Mouse (Mus musculus): Measurements from ENCODE around the gene Minos1. TPM values are rescaled to one million over a fixed set of nuclear protein-coding genes. Genes with fewer than 3 reads are reported as not detected.

Minos1 gene
- polyA plus RNA-seq, 1 experiment from 2014 or later, result 555 TPM

GRCm38 (mm10) chr4:139088982-139089671, 41.8 kb downstream of the Minos1 start:
- Histone ChIP-seq H3K9ac (ENCODE audit: low read depth, low read length) (peak overlapping the region; percentile 19; the same call in 1 of the 2 replicates), H3K36me3 (ENCODE audit: control insufficient read depth, insufficient read depth, low read length) (peaks cover 13% of the 10 kb centered on the region; the same call in 1 of the 2 replicates), H3K27ac (replicated peaks; ENCODE audit: low read depth, low read length) (no peak overlapping the region), H3K27me3 (replicated peaks; ENCODE audit: control insufficient read depth, insufficient read depth, low read length) (0 out of 2 replicates have a peak, but pooled peaks cover 4% of the 10 kb centered on the region), H3K9me3 (ENCODE audit: control insufficient read depth, low read length) (no peaks in the 10 kb centered on the region), H3K4me3 (ENCODE audit: low read depth, low read length) (no peak overlapping the region), H3K4me1 (ENCODE audit: control insufficient read depth, insufficient read depth, low read length) (peaks cover 17% of the 10 kb centered on the region; the same call in 1 of the 2 replicates), H3K4me2 (ENCODE audit: low read depth, low read length) (no peak overlapping the region)
- 54% methylated on average over 9 of the region's 9 CpGs for WGBS
- no peak for ATAC-seq (ENCODE audit: low read depth)
- peak; percentile 63 for DNase-seq (ENCODE audit: low spot score)

GRCm38 (mm10) chr4:139086984-139087383, 43.9 kb downstream of the Minos1 start:
- Histone ChIP-seq H3K27me3 (replicated peaks; ENCODE audit: control insufficient read depth, insufficient read depth, low read length) (no peaks in the 10 kb centered on the region), H3K4me2 (ENCODE audit: low read depth, low read length) (no peak overlapping the region), H3K4me3 (ENCODE audit: low read depth, low read length) (no peak overlapping the region), H3K9ac (ENCODE audit: low read depth, low read length) (no peak overlapping the region), H3K36me3 (ENCODE audit: control insufficient read depth, insufficient read depth, low read length) (peaks cover 21% of the 10 kb centered on the region; the same call in 1 of the 2 replicates), H3K9me3 (ENCODE audit: control insufficient read depth, low read length) (no peaks in the 10 kb centered on the region), H3K27ac (replicated peaks; ENCODE audit: low read depth, low read length) (no peak overlapping the region), H3K4me1 (ENCODE audit: control insufficient read depth, insufficient read depth, low read length) (peaks cover 25% of the 10 kb centered on the region)
- DNase-seq (ENCODE audit: low spot score), result no peak
- 62% methylated on average over 4 of the region's 4 CpGs for WGBS
- no peak for ATAC-seq (ENCODE audit: low read depth)

GRCm38 (mm10) chr4:139086037-139086436, 44.9 kb downstream of the Minos1 start:
- Histone ChIP-seq H3K27me3 (replicated peaks; ENCODE audit: control insufficient read depth, insufficient read depth, low read length) (no peaks in the 10 kb centered on the region), H3K4me3 (ENCODE audit: low read depth, low read length) (no peak overlapping the region), H3K4me2 (ENCODE audit: low read depth, low read length) (no peak overlapping the region), H3K4me1 (ENCODE audit: control insufficient read depth, insufficient read depth, low read length) (peaks cover 19% of the 10 kb centered on the region), H3K27ac (replicated peaks; ENCODE audit: low read depth, low read length) (no peak overlapping the region), H3K9ac (ENCODE audit: low read depth, low read length) (no peak overlapping the region), H3K36me3 (ENCODE audit: control insufficient read depth, insufficient read depth, low read length) (peaks cover 28% of the 10 kb centered on the region; the same call in 1 of the 2 replicates), H3K9me3 (ENCODE audit: control insufficient read depth, low read length) (no peaks in the 10 kb centered on the region)
- 15% methylated on average over 5 of the region's 5 CpGs for WGBS
- peak; percentile 37 for ATAC-seq (ENCODE audit: low read depth)
- peak; percentile 91 for DNase-seq (ENCODE audit: low spot score)

GRCm38 (mm10) chr4:139085337-139085736, 45.6 kb downstream of the Minos1 start:
- H3K27ac ChIP-seq (replicated peaks; ENCODE audit: low read depth, low read length), result no peak overlapping the region
- H3K36me3 ChIP-seq (ENCODE audit: control insufficient read depth, insufficient read depth, low read length), result peaks cover 28% of the 10 kb centered on the region; the same call in 1 of the 2 replicates
- no peak for DNase-seq (ENCODE audit: low spot score)
- H3K9me3 ChIP-seq (ENCODE audit: control insufficient read depth, low read length), result no peaks in the 10 kb centered on the region
- ATAC-seq (ENCODE audit: low read depth), result no peak
- H3K4me1 ChIP-seq (ENCODE audit: control insufficient read depth, insufficient read depth, low read length), result peaks cover 12% of the 10 kb centered on the region
- H3K27me3 ChIP-seq (replicated peaks; ENCODE audit: control insufficient read depth, insufficient read depth, low read length), result no peaks in the 10 kb centered on the region
- H3K4me3 ChIP-seq (ENCODE audit: low read depth, low read length), result no peak overlapping the region
- 75% methylated on average over 11 of the region's 11 CpGs for WGBS
- H3K9ac ChIP-seq (ENCODE audit: low read depth, low read length), result no peak overlapping the region
- H3K4me2 ChIP-seq (ENCODE audit: low read depth, low read length), result no peak overlapping the region

GRCm38 (mm10) chr4:139082790-139083564, 47.9 kb downstream of the Minos1 start:
- peaks cover 12% of the 10 kb centered on the region for H3K4me1 ChIP-seq (ENCODE audit: control insufficient read depth, insufficient read depth, low read length)
- H3K9me3 ChIP-seq (ENCODE audit: control insufficient read depth, low read length), result no peaks in the 10 kb centered on the region
- peak overlapping the region; percentile 35 for H3K4me2 ChIP-seq (ENCODE audit: low read depth, low read length)
- H3K27me3 ChIP-seq (replicated peaks; ENCODE audit: control insufficient read depth, insufficient read depth, low read length), result no peaks in the 10 kb centered on the region
- DNase-seq (ENCODE audit: low spot score) (peak; percentile 77), ATAC-seq (ENCODE audit: low read depth) (no peak)
- H3K27ac ChIP-seq (replicated peaks; ENCODE audit: low read depth, low read length), result peak overlapping the region; percentile 68
- H3K36me3 ChIP-seq (ENCODE audit: control insufficient read depth, insufficient read depth, low read length), result peaks cover 25% of the 10 kb centered on the region; the same call in 1 of the 2 replicates
- H3K9ac ChIP-seq (ENCODE audit: low read depth, low read length), result 0 out of 2 replicates have a peak overlapping the region, but pooled peaks have one; percentile 19
- no peak overlapping the region for H3K4me3 ChIP-seq (ENCODE audit: low read depth, low read length)
- WGBS, result 33% methylated on average over 11 of the region's 12 CpGs

GRCm38 (mm10) chr4:139081270-139081931, 49.5 kb downstream of the Minos1 start:
- ATAC-seq (ENCODE audit: low read depth), result no peak
- no peak overlapping the region for H3K27ac ChIP-seq (replicated peaks; ENCODE audit: low read depth, low read length)
- H3K4me3 ChIP-seq (ENCODE audit: low read depth, low read length), result no peak overlapping the region
- H3K9me3 ChIP-seq (ENCODE audit: control insufficient read depth, low read length), result no peaks in the 10 kb centered on the region
- no peak overlapping the region for H3K9ac ChIP-seq (ENCODE audit: low read depth, low read length)
- peaks cover 8% of the 10 kb centered on the region for H3K27me3 ChIP-seq (replicated peaks; ENCODE audit: control insufficient read depth, insufficient read depth, low read length)
- peaks cover 12% of the 10 kb centered on the region for H3K4me1 ChIP-seq (ENCODE audit: control insufficient read depth, insufficient read depth, low read length)
- H3K36me3 ChIP-seq (ENCODE audit: control insufficient read depth, insufficient read depth, low read length), result peaks cover 25% of the 10 kb centered on the region; the same call in 1 of the 2 replicates
- no peak overlapping the region for H3K4me2 ChIP-seq (ENCODE audit: low read depth, low read length)
- no peak for DNase-seq (ENCODE audit: low spot score)
- WGBS, result 70% methylated on average over 18 of the region's 18 CpGs

GRCm38 (mm10) chr4:139080259-139080658, 50.7 kb downstream of the Minos1 start:
- Histone ChIP-seq H3K4me3 (ENCODE audit: low read depth, low read length) (no peak overlapping the region), H3K9me3 (ENCODE audit: control insufficient read depth, low read length) (no peaks in the 10 kb centered on the region), H3K27me3 (replicated peaks; ENCODE audit: control insufficient read depth, insufficient read depth, low read length) (peaks cover 20% of the 10 kb centered on the region), H3K36me3 (ENCODE audit: control insufficient read depth, insufficient read depth, low read length) (peaks cover 25% of the 10 kb centered on the region; the same call in 1 of the 2 replicates), H3K27ac (replicated peaks; ENCODE audit: low read depth, low read length) (no peak overlapping the region), H3K4me1 (ENCODE audit: control insufficient read depth, insufficient read depth, low read length) (peaks cover 12% of the 10 kb centered on the region), H3K9ac (ENCODE audit: low read depth, low read length) (no peak overlapping the region), H3K4me2 (ENCODE audit: low read depth, low read length) (no peak overlapping the region)
- WGBS, result 91% methylated on average over 7 of the region's 7 CpGs
- ATAC-seq (ENCODE audit: low read depth) (no peak), DNase-seq (ENCODE audit: low spot score) (no peak)

GRCm38 (mm10) chr4:139079439-139079838, 51.5 kb downstream of the Minos1 start:
- no peak overlapping the region for H3K27ac ChIP-seq (replicated peaks; ENCODE audit: low read depth, low read length)
- DNase-seq (ENCODE audit: low spot score), result peak; percentile 71
- H3K4me3 ChIP-seq (ENCODE audit: low read depth, low read length), result no peak overlapping the region
- no peaks in the 10 kb centered on the region for H3K9me3 ChIP-seq (ENCODE audit: control insufficient read depth, low read length)
- peaks cover 17% of the 10 kb centered on the region; the same call in 1 of the 2 replicates for H3K36me3 ChIP-seq (ENCODE audit: control insufficient read depth, insufficient read depth, low read length)
- H3K27me3 ChIP-seq (replicated peaks; ENCODE audit: control insufficient read depth, insufficient read depth, low read length), result peaks cover 28% of the 10 kb centered on the region
- ATAC-seq (ENCODE audit: low read depth), result peak; percentile 27; the same call in 1 of the 2 replicates
- no peak overlapping the region for H3K4me2 ChIP-seq (ENCODE audit: low read depth, low read length)
- H3K9ac ChIP-seq (ENCODE audit: low read depth, low read length), result no peak overlapping the region
- whole genome bisulfite sequencing, result 69% methylated on average over 11 of the region's 11 CpGs
- peaks cover 12% of the 10 kb centered on the region for H3K4me1 ChIP-seq (ENCODE audit: control insufficient read depth, insufficient read depth, low read length)

Measured in embryonic facial prominence, embryonic 14.5 days (tissue).